Mouse (Mus musculus) large intestine, adult 2 months (tissue): ENCODE data around the gene Fcrl1. TPM values are rescaled to one million over a fixed set of nuclear protein-coding genes. Genes with fewer than 3 reads are reported as not detected.

Experiments
- DNase-seq: peaks from one replicate; pipeline ENCODE4 v3.0.0-alpha.2; 2012; ENCODE audit warnings: low read depth, low spot score
- whole genome bisulfite sequencing: fragments of 180-500 bp; shearing (Covaris S2); methylation state at CpG from one replicate; pipeline ENCODE4 v1.1.7; 2018; 5-methylcytosine and 5-hydroxymethylcytosine counted together
- polyA plus RNA-seq: library from polyadenylated mRNA; depleted of rRNA; stranded (reverse); fragments of >200 nt; gene quantifications from 2 replicates; pipeline ENCODE4 v1.2.3, GENCODE M21; 2012; rRNA removed

The Fcrl1 gene
- polyA plus RNA-seq, 1 experiment, result 5.2 TPM

- no peak for DNase-seq
- WGBS, result 87% methylated on average over 4 of the region's 4 CpGs
Observed at GRCm38 (mm10) chr3:87409196-87409935, 33.2 kb downstream of the Fcrl1 start.

GRCm38 (mm10) chr3:87410605-87411004 lies 34.4 kb downstream of the Fcrl1 start:
- WGBS, result 79% methylated on average over 6 of the region's 6 CpGs
- DNase-seq, result no peak

DNA sequence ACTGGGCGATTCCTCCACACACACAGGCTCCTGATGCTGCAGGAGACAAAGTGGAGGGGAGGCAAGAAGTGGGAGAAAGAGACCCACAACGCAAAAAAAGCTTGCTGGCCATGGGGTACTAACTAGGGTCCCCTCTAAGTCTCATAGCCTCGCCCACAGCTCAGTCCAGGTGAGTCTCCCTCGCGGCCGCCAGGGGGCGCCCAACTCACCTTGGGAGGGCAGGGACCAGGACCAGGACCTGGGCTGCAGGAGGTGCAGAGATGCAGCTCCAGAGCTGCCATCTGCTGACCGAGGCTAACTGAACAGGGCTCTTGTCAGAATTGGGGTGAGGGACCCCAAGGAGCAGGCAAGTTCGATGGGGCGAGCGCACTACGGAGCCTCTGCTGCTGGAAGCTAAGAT lies 35.0 kb downstream of the Fcrl1 start:
- peak; percentile 16 for DNase-seq
- WGBS, result 9% methylated on average over 12 of the region's 12 CpGs

DNA sequence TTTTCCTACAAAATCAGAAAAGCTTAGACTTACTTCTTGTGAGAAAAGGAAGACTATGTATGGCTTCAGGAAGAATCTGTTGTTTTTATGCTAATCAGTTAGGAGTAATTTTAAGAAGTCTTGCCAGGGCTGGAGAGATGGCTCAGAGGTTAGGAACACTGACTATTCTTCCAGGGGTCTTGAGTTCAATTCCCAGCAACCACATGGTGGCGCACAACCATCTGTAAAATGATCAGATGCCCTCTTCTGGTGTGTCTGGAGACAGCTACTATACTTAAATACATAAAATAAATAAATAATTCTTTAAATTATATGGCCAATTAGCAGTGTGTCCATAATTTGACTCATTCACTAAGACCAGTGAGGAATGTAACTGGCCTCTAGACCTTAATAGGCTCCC lies 44.5 kb downstream of the Fcrl1 start:
- DNase-seq, result no peak
- WGBS, result 70% methylated on average over 1 of the region's 1 CpGs

DNA sequence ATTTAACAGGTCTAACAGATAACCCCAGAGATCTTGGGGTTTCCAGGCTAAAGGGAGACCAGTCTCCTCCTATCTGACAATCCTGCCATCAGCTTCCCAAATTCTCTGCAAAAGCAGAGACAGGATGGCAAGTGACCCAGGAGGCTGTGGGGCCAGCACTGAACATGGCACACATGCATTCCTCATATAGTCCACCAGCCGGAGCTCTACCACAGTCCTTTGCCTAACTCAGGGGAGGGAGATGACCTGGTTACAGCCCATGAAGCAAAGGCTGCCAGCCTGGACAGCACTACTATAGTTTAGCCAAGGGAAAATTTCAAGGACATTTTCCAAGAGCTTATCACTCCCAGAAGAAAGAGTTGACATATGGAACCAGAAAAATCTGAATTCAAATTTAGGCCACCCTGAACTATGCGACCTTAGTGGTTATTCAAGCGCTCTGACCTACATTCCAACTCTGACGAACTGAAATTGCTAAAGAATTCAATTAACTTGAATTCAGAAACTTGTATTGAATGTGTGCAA lies 46.3 kb downstream of the Fcrl1 start:
- DNase-seq, result no peak
- WGBS, result 80% methylated on average over 4 of the region's 4 CpGs

DNA sequence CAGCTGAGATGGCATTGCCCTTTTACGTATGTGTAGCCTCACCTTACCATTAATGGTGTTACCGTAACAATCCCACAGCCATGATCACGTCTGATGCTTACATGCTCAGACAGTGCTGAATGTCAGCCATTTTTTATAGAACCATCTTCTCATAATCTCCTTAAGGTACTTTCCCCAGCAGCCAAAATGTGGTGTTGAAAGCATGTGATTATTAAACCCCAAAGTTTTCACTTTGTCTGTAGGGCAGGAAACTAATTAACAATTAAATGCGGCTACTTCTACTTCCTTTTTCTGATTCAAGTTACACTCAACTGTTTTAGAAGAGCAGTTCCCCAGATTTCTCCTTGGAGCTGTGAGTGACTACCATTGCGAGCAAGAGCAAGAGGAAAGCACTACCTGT lies 59.3 kb downstream of the Fcrl1 start, which contains the start of gene Fcrl5:
TSS of gene Fcrl5 (plus strand) at position 295 of the 400 bp plus-strand sequence.
- WGBS, result 86% methylated on average over 5 of the region's 5 CpGs
- DNase-seq, result no peak

GRCm38 (mm10) chr3:87440586-87440985 lies 64.4 kb downstream of the Fcrl1 start:
- no peak for DNase-seq
- 69% methylated on average over 1 of the region's 1 CpGs for WGBS

DNA sequence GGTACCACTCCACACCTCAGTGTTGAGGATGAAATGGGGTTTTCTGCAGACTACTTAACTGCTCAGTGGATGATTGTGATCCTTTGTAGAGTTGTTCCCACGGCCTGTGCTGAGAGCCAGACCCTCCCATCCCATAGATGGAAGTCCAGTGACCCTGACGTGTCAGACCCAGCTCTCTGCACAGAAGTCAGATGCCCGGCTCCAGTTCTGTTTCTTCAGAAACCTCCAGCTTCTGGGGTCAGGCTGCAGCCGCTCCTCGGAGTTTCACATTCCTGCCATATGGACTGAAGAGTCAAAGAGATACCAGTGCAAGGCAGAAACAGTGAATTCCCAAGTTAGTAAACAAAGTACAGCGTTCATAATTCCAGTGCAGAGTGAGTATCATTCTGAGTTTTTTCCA lies 67.8 kb downstream of the Fcrl1 start:
- 52% methylated on average over 6 of the region's 6 CpGs for WGBS
- no peak for DNase-seq

Other genes starting within 250 kb of the Fcrl1 start
- gene Kirrel, start 201.6 kb upstream of the Fcrl1 start, polyA plus RNA-seq, result 3.2 and 4.6 TPM in 2 replicates
- 0.85 and 1.3 TPM in 2 replicates for gene Fcrls, start 112.6 kb upstream of the Fcrl1 start, polyA plus RNA-seq
- 0.12 and 0.43 TPM in 2 replicates for gene Cd5l, start 18.5 kb upstream of the Fcrl1 start, polyA plus RNA-seq
- 0.23 and 0.52 TPM in 2 replicates for gene Fcrl5, start 59.4 kb downstream of the Fcrl1 start, polyA plus RNA-seq
- gene Etv3, start 149.0 kb downstream of the Fcrl1 start, polyA plus RNA-seq, result 13.1 and 25.2 TPM in 2 replicates
- gene Arhgef11, start 241.2 kb downstream of the Fcrl1 start, polyA plus RNA-seq, result 23.9 and 34.2 TPM in 2 replicates